Mouse (Mus musculus) ES-E14 (cell line): ENCODE data around the gene Bach1. TPM values are rescaled to one million over a fixed set of nuclear protein-coding genes. Genes with fewer than 3 reads are reported as not detected.
A peak's percentile ranks its signal among the peaks of the same experiment; 100 is the strongest.

Experiments
- DNase-seq: peaks from one replicate; pipeline ENCODE4 v3.0.0-alpha.2; 2013; ENCODE audit warnings: low read depth, low spot score
- H3K27ac ChIP-seq: 2 replicates; pipeline ENCODE4 v1.5.1; 2012; ENCODE audit warnings: low read depth, mild to moderate bottlenecking, low read length, moderate library complexity, mixed read lengths; ENCODE audit not compliant: poor library complexity, insufficient read depth, severe bottlenecking
- H3K36me3 ChIP-seq: 2 replicates; pipeline ENCODE4 v1.6.1; 2012; ENCODE audit warnings: mild to moderate bottlenecking, low read length, moderate library complexity, mixed read lengths; ENCODE audit not compliant: control insufficient read depth, poor library complexity, insufficient read depth, severe bottlenecking
- H3K4me1 ChIP-seq, 2 experiments: fragments of 150-350 bp in 1 of 2; sonication (generic) in 1 of 2; 2 replicates each; pipeline ENCODE4 v1.6.1; 2012; ENCODE audit warnings: low read length in 2 of 2, mild to moderate bottlenecking in 1 of 2, mixed read lengths in 1 of 2; ENCODE audit not compliant: control insufficient read depth in 2 of 2, insufficient read depth in 2 of 2, poor library complexity in 1 of 2
- H3K4me3 ChIP-seq, 2 experiments: fragments of 150-350 bp in 1 of 2; sonication (generic) in 1 of 2; 2 replicates each; pipeline ENCODE4 v1.5.1; 2012; ENCODE audit warnings: low read length in 2 of 2, low read depth in 1 of 2, mild to moderate bottlenecking in 1 of 2, mixed read lengths in 1 of 2; ENCODE audit not compliant: insufficient read depth in 1 of 2, poor library complexity in 1 of 2, severe bottlenecking in 1 of 2
- H3K9ac ChIP-seq: 2 replicates; pipeline ENCODE4 v1.6.1; 2012; ENCODE audit warnings: low read depth, mild to moderate bottlenecking, low read length, mixed read lengths; ENCODE audit not compliant: poor library complexity, insufficient read depth, severe bottlenecking
- H3K9me3 ChIP-seq: fragments of 150-350 bp; sonication (generic); 2 replicates; pipeline ENCODE4 v1.6.1; 2012; ENCODE audit warnings: low read depth, mild to moderate bottlenecking, low read length; ENCODE audit not compliant: control insufficient read depth, insufficient read depth
- CHD2 ChIP-seq: IDR thresholded peaks from 2 replicates; pipeline ENCODE4 v1.6.1; 2014; ENCODE audit warnings: mild to moderate bottlenecking, low read depth, low read length, inconsistent platforms
- HCFC1 ChIP-seq: IDR thresholded peaks from 2 replicates; pipeline ENCODE4 v1.6.1; 2012; ENCODE audit warnings: low read length, inconsistent platforms, borderline replicate concordance; ENCODE audit not compliant: insufficient read depth
- MAFK ChIP-seq: IDR thresholded peaks from 2 replicates; pipeline ENCODE4 v1.6.1; 2014; ENCODE audit warnings: mild to moderate bottlenecking, low read depth, low read length, inconsistent platforms; ENCODE audit not compliant: insufficient read depth
- ZC3H11A ChIP-seq: IDR thresholded peaks from 2 replicates; pipeline ENCODE4 v1.6.1; 2012; ENCODE audit warnings: low read depth, mild to moderate bottlenecking, inconsistent platforms, low read length, borderline replicate concordance
- ZNF384 ChIP-seq: IDR thresholded peaks from 2 replicates; pipeline ENCODE4 v1.6.1; 2012; ENCODE audit warnings: low read depth, low read length, inconsistent platforms
- in situ Hi-C, 2 experiments: fragments of 600-800 bp; cut with MboI; formaldehyde crosslinking; loops; one replicate each; pipeline ENCODE4 v1.15.1; 2025; ENCODE audit warnings: low sequenced_read_pairs in 2 of 2, inconsistent platforms in 1 of 2; ENCODE audit not compliant: unreplicated experiment in 2 of 2
- total RNA-seq: library from RNA; depleted of rRNA; stranded (reverse); fragments of 300-350 nt; gene quantifications from 2 replicates; pipeline ENCODE4 v1.2.3, GENCODE M21; 2012

Bach1 gene
- total RNA-seq, 1 experiment, result 19.5 TPM

- 0 out of 4 replicates have a peak overlapping the region, but pooled peaks of 1 of the 2 experiments have one; percentile 15 for H3K4me3 ChIP-seq
- in situ Hi-C loops, result no loop called here
- no peaks in the 10 kb centered on the region for H3K36me3 ChIP-seq
- no peak overlapping the region for H3K27ac ChIP-seq
- H3K9ac ChIP-seq, result no peak overlapping the region
- H3K9me3 ChIP-seq, result no peaks in the 10 kb centered on the region
- TF ChIP-seq HCFC1, result no peak
- no peak for TF ChIP-seq ZNF384
- TF ChIP-seq ZC3H11A, result no peak
- no peak for TF ChIP-seq MAFK
- TF ChIP-seq CHD2, result no peak
- no peaks in the 10 kb centered on the region for H3K4me1 ChIP-seq
- no peak for DNase-seq
Observed at GRCm38 (mm10) chr16:87661636-87662035, 37.1 kb upstream of the Bach1 start.

- DNase-seq, result no peak
- no peak overlapping the region for H3K27ac ChIP-seq
- no peak for TF ChIP-seq CHD2
- TF ChIP-seq HCFC1, result no peak
- H3K4me1 ChIP-seq, result no peaks in the 10 kb centered on the region
- H3K9me3 ChIP-seq, result no peaks in the 10 kb centered on the region
- no peaks in the 10 kb centered on the region for H3K36me3 ChIP-seq
- H3K9ac ChIP-seq, result no peak overlapping the region
- H3K4me3 ChIP-seq, result no peak overlapping the region
- in situ Hi-C loops, result no loop called here
Observed at GRCm38 (mm10) chr16:87662528-87662927, 36.2 kb upstream of the Bach1 start.

- DNase-seq, result no peak
- Histone ChIP-seq H3K9me3 (no peaks in the 10 kb centered on the region), H3K36me3 (no peaks in the 10 kb centered on the region), H3K9ac (no peak overlapping the region), H3K27ac (no peak overlapping the region), H3K4me1 (no peaks in the 10 kb centered on the region), H3K4me3 (no peak overlapping the region)
- in situ Hi-C loops, result no loop called here
- TF ChIP-seq CHD2 (no peak), HCFC1 (no peak), MAFK (no peak), ZNF384 (no peak), ZC3H11A (no peak)
Observed at GRCm38 (mm10) chr16:87663890-87664289, 34.9 kb upstream of the Bach1 start.

GRCm38 (mm10) chr16:87665246-87665645, 33.5 kb upstream of the Bach1 start:
- DNase-seq, result no peak
- Histone ChIP-seq H3K9me3 (no peaks in the 10 kb centered on the region), H3K4me1 (no peaks in the 10 kb centered on the region), H3K4me3 (no peak overlapping the region), H3K27ac (no peak overlapping the region), H3K9ac (no peak overlapping the region), H3K36me3 (no peaks in the 10 kb centered on the region)
- in situ Hi-C loops, result no loop called here
- TF ChIP-seq MAFK, result peak; percentile 66
- no peak for TF ChIP-seq ZNF384

- H3K27ac ChIP-seq, result no peak overlapping the region
- no peaks in the 10 kb centered on the region for H3K36me3 ChIP-seq
- in situ Hi-C loops, result no loop called here
- H3K4me1 ChIP-seq, result no peaks in the 10 kb centered on the region
- H3K4me3 ChIP-seq, result no peak overlapping the region
- DNase-seq, result no peak
- H3K9ac ChIP-seq, result no peak overlapping the region
- H3K9me3 ChIP-seq, result no peaks in the 10 kb centered on the region
- no peak for TF ChIP-seq HCFC1
- no peak for TF ChIP-seq ZC3H11A
- TF ChIP-seq ZNF384, result no peak
- TF ChIP-seq CHD2, result no peak
- TF ChIP-seq MAFK, result no peak
Observed at GRCm38 (mm10) chr16:87665752-87666619, 32.8 kb upstream of the Bach1 start.
